Mouse (Mus musculus): ENCODE results near the gene Gm15140.
"Not testable (repeated sequence)": the region's sequence is repeated elsewhere in the genome, so short reads cannot be mapped to it uniquely, and the experiment has no call there.

Gm15140 gene

DNA sequence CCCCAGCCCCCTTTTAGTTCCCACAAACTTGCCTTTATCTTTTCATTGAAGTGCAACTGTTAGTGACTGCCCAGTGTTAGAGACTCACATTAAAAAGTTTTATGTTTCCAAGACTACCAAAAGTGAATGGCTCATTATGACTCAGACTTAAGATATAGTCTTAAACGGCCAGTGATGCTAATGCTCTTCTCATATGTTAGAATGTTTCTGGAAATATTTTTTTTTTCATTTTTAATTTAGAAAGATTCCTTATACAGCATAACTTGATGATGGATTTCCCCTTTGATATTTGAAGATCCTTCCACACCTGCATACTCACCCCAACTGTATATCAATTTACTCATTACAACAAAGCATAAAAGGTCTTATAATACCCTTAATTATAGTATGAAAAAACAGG, at the start of gene Gm15140:
Gene Gm15140 (minus strand): TSS at position 101 of the 400 bp plus-strand sequence.
- not testable (repeated sequence) for DNase-seq (ENCODE audit: low spot score)

Data from urinary bladder, postnatal 14 days (tissue).